Mouse (Mus musculus) forebrain, embryonic 12.5 days (tissue): ENCODE data around the gene St8sia1. TPM values are rescaled to one million over a fixed set of nuclear protein-coding genes. Genes with fewer than 3 reads are reported as not detected.

Experiments used
- ATAC-seq: fragments of 200-750 bp; cut with Nextera tagmentation; 2 replicates; pipeline ENCODE4 v1.8.0; 2017; ENCODE audit warnings: moderate TSS enrichment; ENCODE audit not compliant: low FRiP score
- H3K27ac ChIP-seq: fragments of 300-500 bp; sonication (generic); 2 replicates; pipeline ENCODE4 v1.5.1; 2016; ENCODE audit warnings: mild to moderate bottlenecking
- H3K27me3 ChIP-seq: fragments of 300-500 bp; sonication (generic); 2 replicates; pipeline ENCODE4 v1.6.1; 2016; ENCODE audit warnings: mild to moderate bottlenecking
- H3K36me3 ChIP-seq: fragments of 300-500 bp; sonication (generic); replicated peaks from 2 replicates; pipeline ENCODE4 v1.6.1; 2016; ENCODE audit warnings: mild to moderate bottlenecking
- H3K4me1 ChIP-seq: fragments of 300-500 bp; sonication (generic); 2 replicates; pipeline ENCODE4 v1.6.1; 2016
- H3K4me2 ChIP-seq: fragments of 300-500 bp; sonication (generic); 2 replicates; pipeline ENCODE4 v1.6.1; 2016; ENCODE audit warnings: mild to moderate bottlenecking, moderate library complexity
- H3K4me3 ChIP-seq: fragments of 300-500 bp; sonication (generic); replicated peaks from 2 replicates; pipeline ENCODE4 v1.5.1; 2016; ENCODE audit warnings: mild to moderate bottlenecking
- H3K9ac ChIP-seq: fragments of 300-500 bp; sonication (generic); 2 replicates; pipeline ENCODE4 v1.6.1; 2016; ENCODE audit warnings: mild to moderate bottlenecking
- H3K9me3 ChIP-seq: fragments of 300-500 bp; sonication (generic); 2 replicates; pipeline ENCODE4 v1.6.1; 2016
- WGBS: fragments of 180-500 bp; shearing (Covaris S2); methylation state at CpG from one replicate; pipeline ENCODE4 v1.1.7; 2016; 5-methylcytosine and 5-hydroxymethylcytosine counted together
- polyA plus RNA-seq: library from polyadenylated mRNA; unstranded; fragments of >200 nt; fragmentation: Nextera tagmentation; extraction: Ambion mirVana; gene quantifications from 2 replicates; pipeline ENCODE4 v1.2.1, GENCODE M21; 2016

The St8sia1 gene
- polyA plus RNA-seq, 1 experiment from 2014 or later, result 6.3 TPM

DNA sequence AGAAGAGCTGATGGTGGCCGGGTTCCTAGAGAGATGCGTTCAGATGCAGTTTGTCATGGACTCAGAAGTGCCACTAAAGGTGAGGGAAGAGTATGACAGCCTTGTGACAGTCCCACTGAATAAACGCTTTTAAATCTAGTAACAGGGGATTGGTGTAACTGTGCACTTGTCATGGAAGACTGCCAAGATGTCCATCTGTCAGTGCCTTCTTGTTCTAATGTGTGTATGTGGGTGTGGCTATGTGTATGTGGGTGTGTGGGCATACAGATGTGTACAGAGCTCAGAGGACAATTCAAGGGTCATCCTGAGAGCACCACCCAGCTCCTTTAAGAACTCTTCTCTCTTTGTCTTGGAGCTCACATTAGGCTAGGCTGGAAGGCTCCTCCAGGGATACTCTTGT is 148.7 kb downstream of the St8sia1 start:
- ATAC-seq, result no peak
- H3K9ac ChIP-seq, result no peak overlapping the region
- no peaks in the 10 kb centered on the region for H3K36me3 ChIP-seq
- WGBS, result 83% methylated on average over 3 of the region's 3 CpGs
- peaks cover 16% of the 10 kb centered on the region for H3K4me1 ChIP-seq
- peaks cover 14% of the 10 kb centered on the region; the same call in 1 of the 2 replicates for H3K27me3 ChIP-seq
- H3K4me2 ChIP-seq, result no peak overlapping the region
- H3K9me3 ChIP-seq, result no peaks in the 10 kb centered on the region
- no peak overlapping the region for H3K4me3 ChIP-seq
- H3K27ac ChIP-seq, result no peak overlapping the region

GRCm38 (mm10) chr6:142814495-142814921 is 149.7 kb downstream of the St8sia1 start:
- H3K27ac ChIP-seq, result no peak overlapping the region

DNA sequence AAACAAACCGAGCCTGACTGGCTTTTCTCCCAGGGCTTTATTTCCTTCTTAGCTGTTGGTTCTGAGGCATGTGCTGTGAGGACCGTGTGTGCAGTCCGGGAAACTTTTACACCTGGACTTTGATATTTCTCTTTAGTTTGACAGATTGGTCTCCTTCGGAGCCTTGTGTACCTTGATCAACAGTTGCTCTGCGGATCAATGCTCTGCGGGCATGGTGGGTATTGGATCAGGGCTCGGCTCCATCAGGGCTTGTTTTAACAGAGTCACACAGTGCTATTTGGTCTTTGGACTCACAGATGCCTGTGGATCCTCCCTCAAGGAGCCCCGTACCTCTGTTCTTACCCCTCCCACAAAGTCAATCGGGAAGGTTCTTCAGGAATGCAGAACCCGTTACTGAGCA is 150.2 kb downstream of the St8sia1 start:
- peak overlapping the region; percentile 51 for H3K4me2 ChIP-seq
- no peak; the same call in 1 of the 2 replicates for ATAC-seq
- H3K36me3 ChIP-seq, result no peaks in the 10 kb centered on the region
- peaks cover 14% of the 10 kb centered on the region; the same call in 1 of the 2 replicates for H3K27me3 ChIP-seq
- peaks cover 16% of the 10 kb centered on the region for H3K4me1 ChIP-seq
- no peak overlapping the region for H3K9ac ChIP-seq
- no peaks in the 10 kb centered on the region for H3K9me3 ChIP-seq
- 66% methylated on average over 10 of the region's 10 CpGs for WGBS
- H3K27ac ChIP-seq, result 0 out of 2 replicates have a peak overlapping the region, but pooled peaks have one; percentile 8
- H3K4me3 ChIP-seq, result peak overlapping the region; percentile 27; the same call in 1 of the 2 replicates

More at GRCm38 (mm10) chr6:142814495-142814921, 149.7 kb downstream of the St8sia1 start:
- Histone ChIP-seq H3K36me3 (no peaks in the 10 kb centered on the region), H3K9ac (peak overlapping the region; percentile 48), H3K27me3 (peaks cover 14% of the 10 kb centered on the region; the same call in 1 of the 2 replicates), H3K4me2 (peak overlapping the region; percentile 51), H3K4me3 (peak overlapping the region; percentile 27), H3K9me3 (no peaks in the 10 kb centered on the region), H3K4me1 (peaks cover 16% of the 10 kb centered on the region)
- peak; percentile 62; the same call in 1 of the 2 replicates for ATAC-seq
- 5% methylated on average over 15 of the region's 15 CpGs for WGBS

DNA sequence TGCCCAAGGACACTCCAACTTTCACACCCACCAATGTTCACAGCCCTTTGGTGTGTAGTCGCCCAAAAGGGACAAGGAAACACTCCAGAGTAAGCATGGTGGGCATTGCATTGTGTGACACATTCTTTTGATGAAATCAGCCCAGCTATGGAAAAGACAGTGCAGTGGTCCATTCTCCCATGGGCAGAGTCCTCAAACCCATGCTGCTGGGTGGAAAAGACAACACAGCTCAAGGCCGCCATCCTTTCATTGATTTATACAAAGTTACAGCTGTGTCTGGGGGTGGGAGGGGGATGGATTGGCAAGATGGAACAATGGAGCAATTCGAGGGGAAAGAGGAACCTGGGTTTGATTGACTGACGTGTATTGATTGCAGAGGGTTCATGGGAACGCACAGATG is 151.3 kb downstream of the St8sia1 start:
- no peak for ATAC-seq
- Histone ChIP-seq H3K9me3 (no peaks in the 10 kb centered on the region), H3K27me3 (peaks cover 14% of the 10 kb centered on the region; the same call in 1 of the 2 replicates), H3K4me1 (peaks cover 16% of the 10 kb centered on the region), H3K27ac (no peak overlapping the region), H3K36me3 (no peaks in the 10 kb centered on the region), H3K4me2 (no peak overlapping the region), H3K9ac (no peak overlapping the region), H3K4me3 (no peak overlapping the region)
- 40% methylated on average over 5 of the region's 5 CpGs for WGBS

GRCm38 (mm10) chr6:142810239-142810638 is 154.0 kb downstream of the St8sia1 start:
- H3K4me2 ChIP-seq, result no peak overlapping the region
- no peak for ATAC-seq
- H3K27me3 ChIP-seq, result peaks cover 11% of the 10 kb centered on the region; the same call in 1 of the 2 replicates
- H3K27ac ChIP-seq, result no peak overlapping the region
- 64% methylated on average over 6 of the region's 6 CpGs for WGBS
- H3K4me3 ChIP-seq, result no peak overlapping the region
- peaks cover 16% of the 10 kb centered on the region for H3K4me1 ChIP-seq
- no peaks in the 10 kb centered on the region for H3K36me3 ChIP-seq
- H3K9ac ChIP-seq, result no peak overlapping the region
- H3K9me3 ChIP-seq, result no peaks in the 10 kb centered on the region

- no peaks in the 10 kb centered on the region for H3K36me3 ChIP-seq
- no peak overlapping the region for H3K4me3 ChIP-seq
- H3K4me2 ChIP-seq, result no peak overlapping the region
- H3K9me3 ChIP-seq, result no peaks in the 10 kb centered on the region
- peaks cover 11% of the 10 kb centered on the region; the same call in 1 of the 2 replicates for H3K27me3 ChIP-seq
- WGBS, result 49% methylated on average over 6 of the region's 6 CpGs
- no peak; the same call in 1 of the 2 replicates for ATAC-seq
- H3K27ac ChIP-seq, result no peak overlapping the region
- peaks cover 14% of the 10 kb centered on the region; the same call in 1 of the 2 replicates for H3K4me1 ChIP-seq
- no peak overlapping the region for H3K9ac ChIP-seq
Observed at GRCm38 (mm10) chr6:142809373-142810098, 154.7 kb downstream of the St8sia1 start.

- Histone ChIP-seq H3K4me3 (no peak overlapping the region), H3K4me2 (no peak overlapping the region), H3K4me1 (peaks cover 7% of the 10 kb centered on the region; the same call in 1 of the 2 replicates), H3K9ac (no peak overlapping the region), H3K36me3 (no peaks in the 10 kb centered on the region), H3K27ac (no peak overlapping the region), H3K9me3 (no peaks in the 10 kb centered on the region), H3K27me3 (0 out of 2 replicates have a peak, but pooled peaks cover 8% of the 10 kb centered on the region)
- ATAC-seq, result no peak
- 92% methylated on average over 4 of the region's 4 CpGs for WGBS
Observed at GRCm38 (mm10) chr6:142806326-142806725, 157.9 kb downstream of the St8sia1 start.

GRCm38 (mm10) chr6:142804402-142804801 is 159.8 kb downstream of the St8sia1 start, which contains the start of gene Sult6b2:
Gene Sult6b2 (minus strand): TSS chr6:142804502.
- Histone ChIP-seq H3K9me3 (no peaks in the 10 kb centered on the region), H3K9ac (no peak within 1 kb of the TSS), H3K27ac (no peak within 1 kb of the TSS), H3K4me1 (peaks cover 7% of the 10 kb centered on the region; the same call in 1 of the 2 replicates), H3K4me3 (no peak within 1 kb of the TSS), H3K36me3 (no peaks in the 10 kb centered on the region), H3K4me2 (no peak within 1 kb of the TSS), H3K27me3 (0 out of 2 replicates have a peak, but pooled peaks cover 3% of the 10 kb centered on the region)
- no peak for ATAC-seq

DNA sequence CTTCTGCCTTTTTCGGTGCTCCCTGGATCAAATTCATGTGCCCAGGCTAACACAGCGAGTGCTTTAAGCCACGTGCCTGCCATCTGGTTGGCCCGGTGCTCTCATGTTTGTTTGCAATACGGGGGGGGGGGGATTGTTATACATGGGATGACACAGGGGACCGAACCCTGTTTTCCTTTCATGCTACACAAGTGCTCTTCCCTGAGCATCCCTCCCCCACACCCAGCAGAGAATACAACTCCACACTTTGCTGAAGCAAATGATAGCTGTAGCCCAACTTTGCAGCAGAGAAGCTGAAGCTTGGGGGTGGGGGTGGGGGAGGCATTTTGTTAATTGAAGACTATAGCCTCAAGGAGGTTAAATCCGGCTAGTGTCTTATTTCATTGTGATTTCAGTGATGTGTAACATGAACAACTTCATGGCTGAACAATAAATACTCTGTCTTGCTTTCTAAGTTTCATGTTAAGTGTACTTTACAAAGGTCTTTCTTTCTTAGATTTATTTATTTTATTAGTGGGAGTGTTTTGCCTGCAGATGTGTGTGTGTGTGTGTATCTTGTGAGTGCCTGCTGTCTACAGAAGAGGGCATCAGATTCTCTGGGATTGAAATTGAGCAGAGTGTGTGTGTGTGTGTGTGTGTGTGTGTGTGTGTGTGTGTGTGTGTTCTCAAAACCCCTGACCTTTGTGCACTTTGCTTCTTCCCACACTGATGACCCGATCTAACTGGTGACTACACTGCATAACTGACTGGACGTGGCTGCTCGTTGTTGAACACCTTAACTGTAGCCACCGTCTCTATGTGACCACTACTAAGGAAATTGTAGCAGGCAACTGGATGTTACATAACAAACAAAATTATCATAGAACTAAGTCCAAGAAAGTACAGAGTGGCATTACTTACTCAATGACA is 161.4 kb downstream of the St8sia1 start:
- Histone ChIP-seq H3K4me2 (no peak overlapping the region), H3K4me1 (peaks cover 12% of the 10 kb centered on the region), H3K27me3 (0 out of 2 replicates have a peak, but pooled peaks cover 3% of the 10 kb centered on the region), H3K9ac (no peak overlapping the region), H3K36me3 (no peaks in the 10 kb centered on the region), H3K27ac (no peak overlapping the region), H3K9me3 (no peaks in the 10 kb centered on the region), H3K4me3 (no peak overlapping the region)
- ATAC-seq, result no peak
- WGBS, result 62% methylated on average over 11 of the region's 11 CpGs

GRCm38 (mm10) chr6:142801687-142802086 is 162.6 kb downstream of the St8sia1 start:
- Histone ChIP-seq H3K27ac (no peak overlapping the region), H3K36me3 (no peaks in the 10 kb centered on the region), H3K4me2 (no peak overlapping the region), H3K9ac (no peak overlapping the region), H3K27me3 (0 out of 2 replicates have a peak, but pooled peaks cover 3% of the 10 kb centered on the region), H3K4me3 (no peak overlapping the region), H3K9me3 (no peaks in the 10 kb centered on the region), H3K4me1 (peaks cover 12% of the 10 kb centered on the region)
- no peak for ATAC-seq
- WGBS, result 88% methylated on average over 5 of the region's 5 CpGs

GRCm38 (mm10) chr6:142799704-142800374 is 164.4 kb downstream of the St8sia1 start:
- H3K9ac ChIP-seq, result no peak overlapping the region
- 80% methylated on average over 7 of the region's 7 CpGs for WGBS
- peaks cover 3% of the 10 kb centered on the region; the same call in 1 of the 2 replicates for H3K27me3 ChIP-seq
- H3K4me3 ChIP-seq, result no peak overlapping the region
- ATAC-seq, result no peak
- H3K4me1 ChIP-seq, result peaks cover 12% of the 10 kb centered on the region
- no peak overlapping the region for H3K4me2 ChIP-seq
- no peak overlapping the region for H3K27ac ChIP-seq
- H3K36me3 ChIP-seq, result no peaks in the 10 kb centered on the region
- no peaks in the 10 kb centered on the region for H3K9me3 ChIP-seq
